Comparison of ENCODE assay signal across 9 mouse cellular contexts in the genomic region with DNA sequence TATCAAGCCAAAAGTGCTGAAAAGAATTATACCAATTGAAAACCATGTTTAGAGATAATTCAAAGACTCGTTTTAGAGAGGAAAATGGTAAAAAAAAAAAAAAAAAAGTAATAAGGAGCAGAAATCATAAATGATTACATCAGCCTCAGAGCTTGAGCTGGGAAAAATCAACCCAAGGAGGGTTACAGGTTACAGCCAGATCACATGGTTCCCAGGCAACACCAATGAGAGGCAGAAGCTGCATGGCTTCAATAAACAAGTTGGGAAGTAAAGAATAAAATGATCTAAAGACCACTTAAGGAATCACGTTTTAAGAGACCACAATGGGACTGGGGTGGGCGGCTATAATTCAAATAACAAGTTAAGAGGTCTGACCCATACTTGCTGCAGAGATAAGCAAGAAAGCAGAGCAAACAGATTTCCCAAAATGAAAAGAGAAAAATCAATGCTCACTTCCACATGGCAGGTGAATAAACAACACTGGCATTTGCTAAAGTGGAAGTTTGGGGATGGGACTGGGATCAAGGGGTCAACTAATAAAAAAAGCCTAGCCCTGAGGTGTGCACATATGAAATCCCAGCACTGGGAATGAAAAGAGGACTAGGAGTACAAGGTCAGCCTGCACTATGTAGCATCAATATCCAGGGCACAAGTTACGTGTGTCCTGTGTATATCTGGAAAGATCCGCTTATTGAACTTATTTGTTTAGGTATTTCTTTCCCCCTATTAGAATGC. TPM values are rescaled to one million over a fixed set of nuclear protein-coding genes. Genes with fewer than 3 reads are reported as not detected.
DNase-seq lines count a peak whose midpoint lies in the region; ATAC-seq and TF ChIP-seq lines count a peak whose summit lies in the region.
"Had no signal": no experiment of that assay in that cellular context is flagged by ENCODE, and none has a peak within 500 bp of the region (broad histone marks: within the 10 kb centered on the region; RNA-seq: fewer than 3 reads in every experiment).

No protein-coding gene starts in this region.

- DNase-seq in lung, postnatal 4 days, result no peak
- no peak for DNase-seq in B cell, adult 2 months
- no peak for DNase-seq in testis, postnatal 14 days (ENCODE audit: low spot score)
- DNase-seq: adrenal gland, postnatal 14 days had no signal

- no peak overlapping the region; the same call in 1 of the 2 replicates for H3K9ac ChIP-seq in lung, embryonic 15.5 days
- H3K9ac ChIP-seq in limb, embryonic 12.5 days (replicated peaks), result peak overlapping the region; percentile 50; the same call in 1 of the 2 replicates
- H3K9ac ChIP-seq in stomach, embryonic 15.5 days, result no peak overlapping the region

- peak overlapping the region; percentile 92 for H3K4me3 ChIP-seq in lung, embryonic 15.5 days
- H3K4me3 ChIP-seq in embryonic fibroblast, embryonic 13.5 days (ENCODE audit: insufficient read depth, low read length), result peak overlapping the region; percentile 78
- H3K4me3 ChIP-seq in limb, embryonic 12.5 days (replicated peaks), result peak overlapping the region; percentile 91
- peak overlapping the region; percentile 84 for H3K4me3 ChIP-seq in stomach, embryonic 15.5 days (replicated peaks)

- no peak for TF ChIP-seq CTCF in embryonic fibroblast, embryonic 13.5 days (IDR thresholded peaks at IDR 0.05; ENCODE audit: borderline replicate concordance, insufficient read depth, low read length)

- no peak for ATAC-seq in lung, embryonic 15.5 days (ENCODE audit: borderline replicate concordance, extremely low read depth, low FRiP score, low TSS enrichment)
- no peak for ATAC-seq in limb, embryonic 12.5 days (ENCODE audit: insufficient number of reproducible peaks, insufficient read depth, low FRiP score, low TSS enrichment, low read depth)
- no peak for ATAC-seq in stomach, embryonic 15.5 days (ENCODE audit: insufficient read depth, low FRiP score, low read depth)
- ATAC-seq in inflammation-experienced regulatory T-cells, adult 6 months, result no peak

- no peaks in the 10 kb centered on the region for H3K9me3 ChIP-seq in lung, embryonic 15.5 days
- H3K9me3 ChIP-seq in limb, embryonic 12.5 days, result no peaks in the 10 kb centered on the region
- H3K9me3 ChIP-seq in stomach, embryonic 15.5 days, result no peaks in the 10 kb centered on the region

- no peaks in the 10 kb centered on the region for H3K27me3 ChIP-seq in lung, embryonic 15.5 days
- H3K27me3 ChIP-seq in limb, embryonic 12.5 days, result 0 out of 2 replicates have a peak, but pooled peaks cover 5% of the 10 kb centered on the region
- no peaks in the 10 kb centered on the region for H3K27me3 ChIP-seq in stomach, embryonic 15.5 days (replicated peaks)

- TF ChIP-seq POLR2A in embryonic fibroblast, embryonic 13.5 days (IDR thresholded peaks at IDR 0.05; ENCODE audit: low read depth, low read length), result no peak

- peaks cover 10% of the 10 kb centered on the region for H3K36me3 ChIP-seq in lung, embryonic 15.5 days
- H3K36me3 ChIP-seq in limb, embryonic 12.5 days, result peaks cover 18% of the 10 kb centered on the region
- H3K36me3 ChIP-seq in stomach, embryonic 15.5 days, result no peaks in the 10 kb centered on the region; the same call in 1 of the 2 replicates

- peak overlapping the region; percentile 63 for H3K4me2 ChIP-seq in lung, embryonic 15.5 days
- H3K4me2 ChIP-seq in limb, embryonic 12.5 days, result peak overlapping the region; percentile 76
- peak overlapping the region; percentile 60 for H3K4me2 ChIP-seq in stomach, embryonic 15.5 days

- no peak overlapping the region for H3K27ac ChIP-seq in lung, embryonic 15.5 days
- no peak overlapping the region for H3K27ac ChIP-seq in embryonic fibroblast, embryonic 13.5 days (ENCODE audit: insufficient read depth, low read length)
- no peak overlapping the region for H3K27ac ChIP-seq in limb, embryonic 12.5 days
- no peak overlapping the region for H3K27ac ChIP-seq in stomach, embryonic 15.5 days

- peaks cover 13% of the 10 kb centered on the region for H3K4me1 ChIP-seq in lung, embryonic 15.5 days
- H3K4me1 ChIP-seq in embryonic fibroblast, embryonic 13.5 days (ENCODE audit: control insufficient read depth, insufficient read depth, low read length), result no peaks in the 10 kb centered on the region
- peaks cover 12% of the 10 kb centered on the region for H3K4me1 ChIP-seq in limb, embryonic 12.5 days (replicated peaks)
- 0 out of 2 replicates have a peak, but pooled peaks cover 8% of the 10 kb centered on the region for H3K4me1 ChIP-seq in stomach, embryonic 15.5 days

- 46% methylated on average over 5 of the region's 5 CpGs for WGBS in lung, embryonic 15.5 days
- 79% methylated on average over 5 of the region's 5 CpGs for WGBS in limb, embryonic 12.5 days
- WGBS in stomach, embryonic 15.5 days, result 54% methylated on average over 5 of the region's 5 CpGs

RNA-seq across cellular contexts. Expression of a gene that starts 1.5 kb away (rescaled TPM):
- 27.2 and 27.3 TPM in 2 replicates for polyA plus RNA-seq in lung, embryonic 15.5 days (2015; fragmentation: Nextera tagmentation; extraction: Ambion mirVana)
- polyA plus RNA-seq in embryonic fibroblast, embryonic 13.5 days (2011; ENCODE audit: insufficient read length, low read depth, missing spikeins), result 45.8 and 50.8 TPM in 2 replicates
- 44.5 and 47.2 TPM in 2 replicates for polyA plus RNA-seq in limb, embryonic 12.5 days (2016; fragmentation: Nextera tagmentation; extraction: Ambion mirVana)
- 23.6 and 23.7 TPM in 2 replicates for polyA plus RNA-seq in stomach, embryonic 15.5 days (2015; fragmentation: Nextera tagmentation; extraction: Ambion mirVana)
- 10 to 100 TPM; 18.2 to 27.5 (median 24.9) TPM for polyA plus RNA-seq in inflammation-experienced regulatory T-cells, adult 6 months (2017; shearing (Covaris generic))
